20 mouse cellular contexts compared by ENCODE assay signal in genomic region chr11:115516942-115517341, GRCm38 (mm10). TPM values are rescaled to one million over a fixed set of nuclear protein-coding genes. Genes with fewer than 3 reads are reported as not detected.
DNase-seq lines count a peak whose midpoint lies in the region; TF ChIP-seq lines count a peak whose summit lies in the region.
"Had no signal": no experiment of that assay in that cellular context is flagged by ENCODE, and none has a peak within 500 bp of the region (broad histone marks: within the 10 kb centered on the region; RNA-seq: fewer than 3 reads in every experiment).

No protein-coding gene starts in this region.

- no peak for TF ChIP-seq CTCF in gastrocnemius, adult 2 months (IDR thresholded peaks at IDR 0.05)

- no peaks in the 10 kb centered on the region for H3K27me3 ChIP-seq in myocyte (ENCODE audit: control insufficient read depth, insufficient read depth, insufficient read length)
- H3K27me3 ChIP-seq: embryonic facial prominence, embryonic 13.5 days; embryonic facial prominence, embryonic 15.5 days; forebrain, embryonic 12.5 days had no signal

- intact Hi-C loops in gastrocnemius, adult 2 months (cut with DNase I) = no loop called here

- peaks cover 21% of the 10 kb centered on the region for H3K79me2 ChIP-seq in myocyte (ENCODE audit: control insufficient read depth, insufficient read depth)

- no peak for TF ChIP-seq POLR2A in myocyte (IDR thresholded peaks at IDR 0.05; ENCODE audit: insufficient read length, low read depth)

- peak; percentile 51 for DNase-seq in gastrocnemius, adult 2 months
- DNase-seq in gastrocnemius, postnatal 10 days = no peak
- DNase-seq in skeletal muscle tissue, adult 2 months (ENCODE audit: low read depth, low spot score) = peak; percentile 43
- no peak for DNase-seq in spleen, adult 18-20 months
- DNase-seq: adrenal gland, adult 2 months; adrenal gland, postnatal 10 days; adrenal gland, postnatal 25 days; cerebellum, adult 11 months; cerebellum, adult 18-20 months; cerebellum, adult 8-10 months; cerebellum, adult 9-11 months; cerebellum, postnatal 14 days; cerebellum, postnatal 36 days; embryo, embryonic 11 days had no signal

- H3K36me3 ChIP-seq in myocyte (ENCODE audit: control insufficient read depth, insufficient read depth) = no peaks in the 10 kb centered on the region

- H3K4me3 ChIP-seq in gastrocnemius, adult 2 months = no peak overlapping the region
- H3K4me3 ChIP-seq in myocyte = no peak overlapping the region
- H3K4me3 ChIP-seq: embryonic facial prominence, embryonic 13.5 days; embryonic facial prominence, embryonic 15.5 days; erythroblast, embryonic 14.5 days; forebrain, embryonic 10.5 days; forebrain, embryonic 12.5 days had no signal

- H3K4me2 ChIP-seq in myocyte (ENCODE audit: low read depth) = peak overlapping the region; percentile 44
- H3K4me2 ChIP-seq: embryonic facial prominence, embryonic 13.5 days; embryonic facial prominence, embryonic 15.5 days; forebrain, embryonic 12.5 days had no signal

- peak overlapping the region; percentile 62 for H3K27ac ChIP-seq in gastrocnemius, adult 2 months
- H3K27ac ChIP-seq: embryonic facial prominence, embryonic 13.5 days; embryonic facial prominence, embryonic 15.5 days; forebrain, embryonic 10.5 days; forebrain, embryonic 12.5 days had no signal

- no peak overlapping the region for H3ac ChIP-seq in myocyte (ENCODE audit: control insufficient read depth, insufficient read length)

TF ChIP-seq in myocyte, 11 proteins besides CTCF, POLR2A, EP300 and RAD21:
- TF ChIP-seq POLR2AphosphoS2 (IDR thresholded peaks at IDR 0.05; ENCODE audit: insufficient read length, low read depth) = no peak
- TF ChIP-seq TCF12 (IDR thresholded peaks at IDR 0.05; ENCODE audit: insufficient read depth, poor library complexity, severe bottlenecking) = peak; percentile 88
- TF ChIP-seq USF1 (IDR thresholded peaks at IDR 0.05; ENCODE audit: low read depth) = no peak
- no peak for TF ChIP-seq CEBPB (IDR thresholded peaks at IDR 0.05; ENCODE audit: insufficient read depth, poor library complexity, severe bottlenecking)
- no peak for TF ChIP-seq TCF3 (IDR thresholded peaks at IDR 0.05; ENCODE audit: insufficient read length, low read depth)
- no peak for TF ChIP-seq REST (IDR thresholded peaks at IDR 0.05; ENCODE audit: insufficient read depth, insufficient read length)
- TF ChIP-seq SRF (IDR thresholded peaks at IDR 0.05; ENCODE audit: control insufficient read depth, insufficient read length, low read depth) = no peak
- no peak for TF ChIP-seq MAX (IDR thresholded peaks at IDR 0.05; ENCODE audit: low read depth)
- peak in 2 of 3 experiments; percentile 61 to 96 for TF ChIP-seq MYOG (IDR thresholded peaks at IDR 0.05; ENCODE audit: control insufficient read depth in 1 of 3, insufficient read depth in 1 of 3, insufficient read length in 2 of 3, low read depth in 2 of 3)
- TF ChIP-seq MYOD1 (IDR thresholded peaks at IDR 0.05; ENCODE audit: control insufficient read depth in 1 of 3, insufficient read length in 2 of 3, low read depth in 2 of 3) = peak; percentile 45 to 81 (median 51)
- TF ChIP-seq E2F4 (IDR thresholded peaks at IDR 0.05; ENCODE audit: insufficient read depth) = no peak

RNA-seq across cellular contexts. Expression of gene Jpt1, which starts 2.8 kb away (rescaled TPM):
- 10 to 100 TPM; 38.4 to 40.9 TPM for total RNA-seq in gastrocnemius, adult 2 months (2021)
- total RNA-seq in gastrocnemius, postnatal 10 days (2021) = 100 to 1,000 TPM; 132 to 134 TPM
- polyA plus RNA-seq in myocyte (2012; fragmentation: generic; extraction: Trizol) = 386 TPM

RNA-seq across cellular contexts. Expression of gene Sumo2, which starts 19.1 kb away (rescaled TPM):
- 100 to 1,000 TPM; 138 to 164 TPM for total RNA-seq in gastrocnemius, adult 2 months (2021)
- total RNA-seq in gastrocnemius, postnatal 10 days (2021) = 100 to 1,000 TPM; 182 to 195 TPM
- polyA plus RNA-seq in myocyte (2012; fragmentation: generic; extraction: Trizol) = 176 TPM

RNA-seq across cellular contexts. Expression of gene Nt5c, which starts 25.3 kb away (rescaled TPM):
- total RNA-seq in gastrocnemius, adult 2 months (2021) = 1 to 10 TPM; 5.8 to 7.7 TPM
- 10 to 100 TPM; 17.3 to 19.0 TPM for total RNA-seq in gastrocnemius, postnatal 10 days (2021)
- polyA plus RNA-seq in myocyte (2012; fragmentation: generic; extraction: Trizol) = 64.0 TPM

RNA-seq across cellular contexts. Expression of gene Armc7, which starts 41.5 kb away (rescaled TPM):
- total RNA-seq in gastrocnemius, adult 2 months (2021) = under 1 TPM; 0.95 to 0.99 TPM
- total RNA-seq in gastrocnemius, postnatal 10 days (2021) = 1 to 10 TPM; 1.2 to 2.4 TPM
- polyA plus RNA-seq in myocyte (2012; fragmentation: generic; extraction: Trizol) = 6.2 TPM

RNA-seq across cellular contexts. Expression of gene Nup85, which starts 47.3 kb away (rescaled TPM):
- 10 to 100 TPM; 17.2 to 18.6 TPM for total RNA-seq in gastrocnemius, adult 2 months (2021)
- total RNA-seq in gastrocnemius, postnatal 10 days (2021) = 10 to 100 TPM; 23.5 to 33.2 TPM
- polyA plus RNA-seq in myocyte (2012; fragmentation: generic; extraction: Trizol) = 41.1 TPM

Comparison
In these comparisons a context has a peak if more than half of its experiments do, and no peak if none do; other contexts are left out.
1. DNase-seq: peak in gastrocnemius, adult 2 months (single experiment) and skeletal muscle tissue, adult 2 months (single experiment); none in gastrocnemius, postnatal 10 days (single experiment) and spleen, adult 18-20 months (0 of 2).